ENCODE assay signal across 8 mouse cellular contexts in genomic region chr4:135128841-135129520, GRCm38 (mm10). TPM values are rescaled to one million over a fixed set of nuclear protein-coding genes. Genes with fewer than 3 reads are reported as not detected.
DNase-seq lines count a peak whose midpoint lies in the region; ATAC-seq lines count a peak whose summit lies in the region.

No protein-coding gene starts in this region.

- no peak overlapping the region for H3K27ac ChIP-seq in heart, embryonic 13.5 days (replicated peaks)
- H3K27ac ChIP-seq in forebrain, embryonic 11.5 days (ENCODE audit: low read depth, low read length), result no peak overlapping the region
- no peak overlapping the region for H3K27ac ChIP-seq in limb, embryonic 12.5 days

- peak overlapping the region; percentile 55; the same call in 1 of the 2 replicates for H3K9ac ChIP-seq in heart, embryonic 13.5 days
- peak overlapping the region; percentile 55 for H3K9ac ChIP-seq in forebrain, embryonic 11.5 days (ENCODE audit: low read length)
- H3K9ac ChIP-seq in limb, embryonic 12.5 days (replicated peaks), result peak overlapping the region; percentile 46; the same call in 1 of the 2 replicates

- peak overlapping the region; percentile 38 for H3K4me3 ChIP-seq in heart, embryonic 13.5 days
- H3K4me3 ChIP-seq in forebrain, embryonic 11.5 days (ENCODE audit: low read depth, low read length), result peak overlapping the region; percentile 21
- H3K4me3 ChIP-seq in limb, embryonic 12.5 days (replicated peaks), result peak overlapping the region; percentile 25

- no peaks in the 10 kb centered on the region for H3K36me3 ChIP-seq in heart, embryonic 13.5 days
- H3K36me3 ChIP-seq in forebrain, embryonic 11.5 days (ENCODE audit: control insufficient read depth, insufficient read depth, low read length), result no peaks in the 10 kb centered on the region
- no peaks in the 10 kb centered on the region for H3K36me3 ChIP-seq in limb, embryonic 12.5 days

- H3K9me3 ChIP-seq in heart, embryonic 13.5 days, result no peaks in the 10 kb centered on the region
- H3K9me3 ChIP-seq in forebrain, embryonic 11.5 days (ENCODE audit: control insufficient read depth, low read length), result no peaks in the 10 kb centered on the region
- no peaks in the 10 kb centered on the region for H3K9me3 ChIP-seq in limb, embryonic 12.5 days

- no peak for DNase-seq in heart, postnatal 10 days
- peak; percentile 52 to 60 for DNase-seq in CD8-positive naive resting alpha-beta T cell, adult 2 months (ENCODE audit: low read depth in 2 of 2, low spot score in 2 of 2)
- peak; percentile 73 for DNase-seq in forebrain, embryonic 11.5 days (ENCODE audit: low spot score)
- peak; percentile 56 to 63 for DNase-seq in monocyte, adult 2 months (ENCODE audit: low read depth in 1 of 2, low spot score in 2 of 2)
- DNase-seq in urinary bladder, postnatal 14 days (ENCODE audit: low spot score), result no peak
- DNase-seq in frontal cortex, postnatal 10 days (ENCODE audit: low spot score in 2 of 2), result no peak

- 17% methylated on average over 22 of the region's 22 CpGs for WGBS in heart, embryonic 13.5 days
- 22% methylated on average over 22 of the region's 22 CpGs for WGBS in forebrain, embryonic 11.5 days
- 8% methylated on average over 22 of the region's 22 CpGs for WGBS in limb, embryonic 12.5 days

- intact Hi-C loops in heart, postnatal 10 days (cut with DNase I), result no loop called here

- peak overlapping the region; percentile 66 for H3K4me2 ChIP-seq in heart, embryonic 13.5 days
- H3K4me2 ChIP-seq in forebrain, embryonic 11.5 days (ENCODE audit: low read depth, low read length, severe bottlenecking), result peak overlapping the region; percentile 51
- peak overlapping the region; percentile 59 for H3K4me2 ChIP-seq in limb, embryonic 12.5 days

- ATAC-seq in heart, embryonic 13.5 days (ENCODE audit: extremely low read depth, insufficient number of reproducible peaks, low FRiP score, low TSS enrichment), result no peak
- ATAC-seq in forebrain, embryonic 11.5 days (replicated peaks; ENCODE audit: low FRiP score), result no peak
- ATAC-seq in limb, embryonic 12.5 days (ENCODE audit: insufficient number of reproducible peaks, insufficient read depth, low FRiP score, low TSS enrichment, low read depth), result no peak

- H3K4me1 ChIP-seq in heart, embryonic 13.5 days, result peaks cover 9% of the 10 kb centered on the region
- H3K4me1 ChIP-seq in forebrain, embryonic 11.5 days (replicated peaks; ENCODE audit: control insufficient read depth, insufficient read depth, low read length), result peaks cover 3% of the 10 kb centered on the region; the same call in 1 of the 2 replicates
- peaks cover 17% of the 10 kb centered on the region for H3K4me1 ChIP-seq in limb, embryonic 12.5 days (replicated peaks)

- peaks cover 83% of the 10 kb centered on the region for H3K27me3 ChIP-seq in heart, embryonic 13.5 days (replicated peaks)
- H3K27me3 ChIP-seq in forebrain, embryonic 11.5 days (ENCODE audit: control insufficient read depth, insufficient read depth, low read length), result peaks cover 4% of the 10 kb centered on the region; the same call in 1 of the 2 replicates
- H3K27me3 ChIP-seq in limb, embryonic 12.5 days, result peaks cover 49% of the 10 kb centered on the region

RNA-seq across cellular contexts. Expression of gene Runx3, which starts 8.5 kb away (rescaled TPM):
- polyA plus RNA-seq in heart, embryonic 13.5 days (2015; fragmentation: Nextera tagmentation; extraction: Ambion mirVana), result 0.05 and 0.17 TPM in 2 replicates
- total RNA-seq in heart, postnatal 10 days (2021), result under 1 TPM; 0.26 to 0.32 TPM
- polyA plus RNA-seq in forebrain, embryonic 11.5 days (2014; fragmentation: Nextera tagmentation; extraction: Ambion mirVana), result 0.04 and 0.07 TPM in 2 replicates
- 1.5 and 2.0 TPM in 2 replicates for polyA plus RNA-seq in limb, embryonic 12.5 days (2016; fragmentation: Nextera tagmentation; extraction: Ambion mirVana)

Comparison
In these comparisons a context has a peak if more than half of its experiments do, and no peak if none do; other contexts are left out.
1. DNase-seq: peak in CD8-positive naive resting alpha-beta T cell, adult 2 months (2 of 2), forebrain, embryonic 11.5 days (single experiment) and monocyte, adult 2 months (2 of 2); none in heart, postnatal 10 days (0 of 2), urinary bladder, postnatal 14 days (single experiment) and frontal cortex, postnatal 10 days (0 of 2).
2. Peak in every context shown above with its lines, with median percentiles within 50 percentile points of each other: H3K4me2 ChIP-seq, H3K4me3 ChIP-seq and H3K9ac ChIP-seq.